Mouse (Mus musculus) limb, embryonic 14.5 days (tissue): ENCODE results near the gene Mcoln2. TPM values are rescaled to one million over a fixed set of nuclear protein-coding genes. Genes with fewer than 3 reads are reported as not detected.
A peak's percentile ranks its signal among the peaks of the same experiment; 100 is the strongest.

Experiments used
- ATAC-seq: fragments of 200-750 bp; cut with Nextera tagmentation; 2 replicates; pipeline ENCODE4 v1.8.0; 2017; ENCODE audit warnings: low read depth, moderate number of reproducible peaks, moderate TSS enrichment; ENCODE audit not compliant: low FRiP score
- DNase-seq: peaks from one replicate; pipeline ENCODE4 v3.0.0-alpha.2; 2015; ENCODE audit warnings: low spot score
- H3K27ac ChIP-seq: fragments of 300-500 bp; sonication (generic); replicated peaks from 2 replicates; pipeline ENCODE4 v1.5.1; 2014; ENCODE audit warnings: low read depth, mild to moderate bottlenecking, low read length, moderate library complexity, mixed read lengths
- H3K27me3 ChIP-seq: fragments of 300-500 bp; sonication (generic); 2 replicates; pipeline ENCODE4 v1.6.1; 2014; ENCODE audit warnings: low read length, mixed read lengths; ENCODE audit not compliant: control insufficient read depth, insufficient read depth
- H3K36me3 ChIP-seq: fragments of 300-500 bp; sonication (generic); 2 replicates; pipeline ENCODE4 v1.6.1; 2014; ENCODE audit warnings: mild to moderate bottlenecking, low read length, moderate library complexity, mixed read lengths; ENCODE audit not compliant: control insufficient read depth, insufficient read depth
- H3K4me1 ChIP-seq: fragments of 300-500 bp; sonication (generic); 2 replicates; pipeline ENCODE4 v1.6.1; 2014; ENCODE audit warnings: antibody characterized with exemption, low read length, mixed read lengths; ENCODE audit not compliant: control insufficient read depth, insufficient read depth
- H3K4me2 ChIP-seq: fragments of 300-500 bp; sonication (generic); replicated peaks from 2 replicates; pipeline ENCODE4 v1.6.1; 2014; ENCODE audit warnings: low read depth, mild to moderate bottlenecking, low read length, moderate library complexity; ENCODE audit not compliant: severe bottlenecking
- H3K4me3 ChIP-seq: fragments of 300-500 bp; sonication (generic); replicated peaks from 2 replicates; pipeline ENCODE4 v1.5.1; 2014; ENCODE audit warnings: low read length
- H3K9ac ChIP-seq: fragments of 300-500 bp; sonication (generic); 2 replicates; pipeline ENCODE4 v1.6.1; 2014; ENCODE audit warnings: mild to moderate bottlenecking, low read depth, low read length, moderate library complexity; ENCODE audit not compliant: severe bottlenecking
- H3K9me3 ChIP-seq: fragments of 300-500 bp; sonication (generic); 2 replicates; pipeline ENCODE4 v1.6.1; 2016; ENCODE audit warnings: low read length; ENCODE audit not compliant: control insufficient read depth
- POLR2A ChIP-seq: fragments of 200-500 bp; IDR thresholded peaks from 2 replicates; pipeline ENCODE4 v1.8.0; 2012; ENCODE audit warnings: inconsistent platforms, mild to moderate bottlenecking, moderate library complexity, borderline replicate concordance; ENCODE audit not compliant: insufficient read depth, insufficient read length; ENCODE audit errors: extremely low read depth
- WGBS: fragments of 180-500 bp; shearing (Covaris S2); extraction: QIAGEN DNeasy Blood & Tissue Kit; methylation state at CpG from one replicate; pipeline ENCODE4 v1.1.7; 2014; 5-methylcytosine and 5-hydroxymethylcytosine counted together
- polyA plus RNA-seq, 2 experiments: library from polyadenylated mRNA; depleted of rRNA in 1 of 2; stranded (reverse) in 1 of 2; unstranded in 1 of 2; fragments of >200 nt; fragmentation: Nextera tagmentation in 1 of 2; extraction: Ambion mirVana in 1 of 2; gene quantifications; 2 replicates each; pipeline versions ENCODE4 v1.2.1 to v1.2.3; 2012 to 2014

Gene Mcoln2
- polyA plus RNA-seq (2012; rRNA removed) = 3.5 and 3.6 TPM in 2 replicates
- polyA plus RNA-seq (2014; fragmentation: Nextera tagmentation; extraction: Ambion mirVana) = 1.5 and 2.0 TPM in 2 replicates

- DNase-seq = no peak
- 0 out of 2 replicates have a peak, but pooled peaks have one; percentile 4 for ATAC-seq
- peaks cover 8% of the 10 kb centered on the region; the same call in 1 of the 2 replicates for H3K4me1 ChIP-seq
- H3K9ac ChIP-seq = peak within 1 kb of the TSS; percentile 56
- H3K9me3 ChIP-seq = 0 out of 2 replicates have a peak, but pooled peaks cover 4% of the 10 kb centered on the region
- H3K4me2 ChIP-seq = peak within 1 kb of the TSS; percentile 98
- no peak for TF ChIP-seq POLR2A
- H3K27ac ChIP-seq = no peak within 1 kb of the TSS
- no peaks in the 10 kb centered on the region for H3K36me3 ChIP-seq
- 19% methylated on average over 17 of the region's 34 CpGs for WGBS
- H3K4me3 ChIP-seq = peak within 1 kb of the TSS; percentile 45
- 0 out of 2 replicates have a peak, but pooled peaks cover 4% of the 10 kb centered on the region for H3K27me3 ChIP-seq
Measured at GRCm38 (mm10) chr3:146149156-146150057, at the start of gene Mcoln2. TSS of gene Mcoln2 (plus strand) at chr3:146149833.

GRCm38 (mm10) chr3:146099925-146100324, 49.7 kb upstream of the Mcoln2 start:
- DNase-seq (no peak), ATAC-seq (no peak)
- H3K27me3 ChIP-seq = no peaks in the 10 kb centered on the region
- no peak for TF ChIP-seq POLR2A
- no peaks in the 10 kb centered on the region for H3K9me3 ChIP-seq
- H3K4me3 ChIP-seq = no peak overlapping the region
- no peaks in the 10 kb centered on the region for H3K36me3 ChIP-seq
- H3K27ac ChIP-seq = no peak overlapping the region
- H3K4me2 ChIP-seq = no peak overlapping the region
- no peak overlapping the region for H3K9ac ChIP-seq
- H3K4me1 ChIP-seq = no peaks in the 10 kb centered on the region

- no peaks in the 10 kb centered on the region for H3K27me3 ChIP-seq
- H3K9ac ChIP-seq = no peak overlapping the region
- ATAC-seq = no peak
- TF ChIP-seq POLR2A = no peak
- no peak overlapping the region for H3K27ac ChIP-seq
- no peak for DNase-seq
- no peaks in the 10 kb centered on the region for H3K36me3 ChIP-seq
- 57% methylated on average over 6 of the region's 6 CpGs for WGBS
- no peaks in the 10 kb centered on the region for H3K9me3 ChIP-seq
- H3K4me1 ChIP-seq = no peaks in the 10 kb centered on the region
- no peak overlapping the region for H3K4me3 ChIP-seq
- no peak overlapping the region for H3K4me2 ChIP-seq
Measured at GRCm38 (mm10) chr3:146102049-146102448, 47.6 kb upstream of the Mcoln2 start.

- no peaks in the 10 kb centered on the region for H3K36me3 ChIP-seq
- no peaks in the 10 kb centered on the region for H3K9me3 ChIP-seq
- no peaks in the 10 kb centered on the region for H3K27me3 ChIP-seq
- no peaks in the 10 kb centered on the region for H3K4me1 ChIP-seq
- 5% methylated on average over 18 of the region's 18 CpGs for WGBS
- peak overlapping the region; percentile 39 for H3K4me3 ChIP-seq
- peak overlapping the region; percentile 43; the same call in 1 of the 2 replicates for H3K9ac ChIP-seq
- H3K27ac ChIP-seq = no peak overlapping the region
- peak; percentile 65 for DNase-seq
- TF ChIP-seq POLR2A = no peak
- peak overlapping the region; percentile 70 for H3K4me2 ChIP-seq
- ATAC-seq = peak; percentile 54; the same call in 1 of the 2 replicates
Measured at GRCm38 (mm10) chr3:146107116-146107849, 42.4 kb upstream of the Mcoln2 start.
